Mouse (Mus musculus) inflammation-experienced regulatory T-cells, adult 16 weeks (primary cell): ENCODE results near the gene Zfp689. TPM values are rescaled to one million over a fixed set of nuclear protein-coding genes. Genes with fewer than 3 reads are reported as not detected.

Experiments used
- polyA plus RNA-seq: library from polyadenylated mRNA; unstranded; fragments of 100-300 nt; shearing (Covaris generic); gene quantifications from one replicate; pipeline ENCODE4 v1.2.1, GENCODE M21; 2017

The Zfp689 gene
- polyA plus RNA-seq, result 10.1 TPM

DNA sequence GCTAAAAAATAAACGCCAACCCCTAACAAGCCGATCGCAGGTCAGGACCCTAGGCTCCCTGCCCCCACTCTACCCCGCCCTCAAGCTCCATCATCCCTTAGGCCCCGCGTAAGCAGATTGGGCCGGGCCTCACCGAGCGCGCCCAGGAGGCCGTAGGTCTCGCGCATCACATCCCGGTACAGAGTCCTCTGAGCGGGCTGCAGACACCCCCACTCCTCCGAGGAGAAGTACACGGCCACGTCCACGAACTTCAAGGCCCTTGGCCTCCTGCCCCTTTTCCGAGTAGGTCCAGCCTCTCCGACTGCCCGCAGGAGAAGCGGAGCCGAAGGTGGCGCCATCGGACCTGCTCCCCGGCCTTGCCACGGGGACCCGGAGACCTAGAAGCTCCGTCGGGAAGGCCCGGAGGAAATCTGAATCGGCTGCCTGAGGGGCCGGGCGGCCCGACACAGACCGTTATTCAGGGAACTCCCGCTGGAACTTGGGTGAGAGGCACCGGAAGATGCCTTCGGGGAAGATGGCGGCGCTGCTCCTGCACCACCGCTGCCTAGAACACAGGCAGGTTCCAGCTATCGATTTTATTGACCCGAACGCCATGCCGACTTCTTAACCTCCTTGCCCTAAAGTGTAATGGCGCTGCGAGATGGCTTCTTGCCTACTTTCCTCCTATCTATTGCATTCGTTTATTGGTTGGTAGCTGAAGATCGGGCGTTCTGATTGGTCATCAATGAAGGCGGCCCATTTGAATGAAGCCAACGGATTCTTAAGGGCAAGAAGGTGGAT, at the start of gene Zfp689:
Gene Zfp689, minus strand, starts transcription at position 638 of the 780 bp plus-strand sequence.

DNA sequence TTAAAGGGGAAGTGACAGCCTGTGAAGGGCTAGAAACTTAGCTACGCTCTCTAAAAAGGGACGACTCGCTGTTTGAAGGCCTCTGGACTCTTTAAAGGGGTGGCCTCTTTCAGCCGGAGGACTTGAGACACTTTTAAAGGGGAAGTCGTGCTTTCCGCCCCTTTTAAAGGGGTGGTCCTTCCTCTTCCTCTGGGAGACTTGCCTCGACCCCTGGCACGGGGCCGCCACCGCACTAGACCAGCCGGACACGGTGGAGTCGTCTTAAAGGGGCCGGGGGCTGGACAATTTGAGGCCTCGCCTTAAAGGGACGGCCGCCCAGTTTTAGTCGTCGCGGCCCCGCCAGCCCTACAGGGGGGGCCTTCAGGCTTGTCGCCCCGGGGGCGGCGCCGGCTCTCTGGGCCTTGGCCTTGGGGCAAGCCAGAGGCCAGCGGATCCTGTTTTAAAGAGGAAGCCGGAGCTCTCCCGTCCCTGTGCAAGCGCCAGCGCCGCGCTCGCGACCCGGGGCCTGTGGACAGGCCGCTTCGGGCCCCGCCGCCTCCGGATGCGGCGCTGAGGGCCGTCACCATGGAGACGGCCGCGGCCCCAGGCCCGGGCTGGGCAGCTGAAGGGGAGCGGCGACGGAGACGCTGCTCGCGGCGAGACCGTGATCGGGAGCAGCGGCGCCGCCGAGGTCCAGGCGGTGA, 29.8 kb upstream of the Zfp689 start, which contains the start of gene Fbrs:
Gene Fbrs, plus strand, starts transcription at position 565 of the 683 bp plus-strand sequence.

DNA sequence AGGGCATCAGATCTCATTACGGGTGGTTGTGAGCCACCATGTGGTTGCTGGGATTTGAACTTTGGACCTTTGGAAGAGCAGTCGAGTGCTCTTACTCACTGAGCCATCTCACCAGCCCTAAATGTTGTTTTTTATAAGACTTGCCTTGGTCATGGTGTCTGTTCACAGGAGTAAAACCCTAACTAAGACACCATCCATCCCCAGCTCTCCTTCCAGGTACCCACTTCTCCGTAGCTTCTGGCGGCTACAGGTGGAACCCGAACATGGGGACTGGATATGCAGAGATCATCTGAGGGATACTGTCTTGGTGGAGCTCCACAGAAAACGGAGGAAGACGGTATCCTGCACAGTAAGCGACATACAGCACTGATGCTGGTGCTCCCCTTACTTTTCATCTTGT, 10.4 kb upstream of the Zfp689 start, which contains the start of gene Prr14:
Gene Prr14, plus strand, starts transcription at position 301 of the 400 bp plus-strand sequence.

DNA sequence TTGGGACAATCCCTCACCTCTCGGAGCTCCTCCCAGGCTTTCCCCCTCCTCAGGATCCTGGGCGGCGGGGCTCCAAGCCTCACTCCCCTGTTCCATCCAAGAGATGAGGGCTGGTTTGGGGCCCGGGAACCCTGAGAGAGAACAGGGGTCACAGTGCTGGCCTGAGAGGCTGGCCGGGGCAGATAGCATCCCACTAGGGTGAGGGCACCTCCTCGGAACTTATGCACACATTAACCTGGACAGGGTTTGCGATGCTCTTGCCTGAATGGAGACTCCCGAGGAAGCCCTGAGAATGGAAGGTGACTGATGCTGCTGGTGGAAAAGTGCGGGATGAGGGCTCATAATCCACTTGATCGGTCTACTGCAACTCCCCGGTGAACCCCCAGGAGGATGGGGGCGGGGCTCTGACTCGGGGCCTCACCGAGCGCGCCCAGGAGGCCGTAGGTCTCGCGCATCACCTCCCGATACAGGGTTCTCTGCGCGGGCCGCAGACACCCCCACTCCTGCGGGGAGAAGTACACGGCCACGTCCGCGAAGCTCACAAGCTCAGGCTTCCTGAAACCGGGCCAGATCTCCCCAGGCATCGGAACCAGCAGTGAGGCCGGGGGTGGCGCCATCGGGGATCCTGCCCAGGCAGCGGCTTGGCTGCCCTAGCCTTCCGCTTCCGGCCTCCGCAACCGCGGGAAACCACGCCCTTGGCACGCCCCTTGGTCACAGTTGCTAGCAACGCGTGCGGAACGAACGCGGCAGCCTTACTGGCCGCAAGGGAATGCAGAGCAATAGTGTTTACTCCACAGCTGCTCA, 27.4 kb downstream of the Zfp689 start, which contains the start of gene Zfp688:
Gene Zfp688, minus strand, starts transcription at position 681 of the 804 bp plus-strand sequence.

DNA sequence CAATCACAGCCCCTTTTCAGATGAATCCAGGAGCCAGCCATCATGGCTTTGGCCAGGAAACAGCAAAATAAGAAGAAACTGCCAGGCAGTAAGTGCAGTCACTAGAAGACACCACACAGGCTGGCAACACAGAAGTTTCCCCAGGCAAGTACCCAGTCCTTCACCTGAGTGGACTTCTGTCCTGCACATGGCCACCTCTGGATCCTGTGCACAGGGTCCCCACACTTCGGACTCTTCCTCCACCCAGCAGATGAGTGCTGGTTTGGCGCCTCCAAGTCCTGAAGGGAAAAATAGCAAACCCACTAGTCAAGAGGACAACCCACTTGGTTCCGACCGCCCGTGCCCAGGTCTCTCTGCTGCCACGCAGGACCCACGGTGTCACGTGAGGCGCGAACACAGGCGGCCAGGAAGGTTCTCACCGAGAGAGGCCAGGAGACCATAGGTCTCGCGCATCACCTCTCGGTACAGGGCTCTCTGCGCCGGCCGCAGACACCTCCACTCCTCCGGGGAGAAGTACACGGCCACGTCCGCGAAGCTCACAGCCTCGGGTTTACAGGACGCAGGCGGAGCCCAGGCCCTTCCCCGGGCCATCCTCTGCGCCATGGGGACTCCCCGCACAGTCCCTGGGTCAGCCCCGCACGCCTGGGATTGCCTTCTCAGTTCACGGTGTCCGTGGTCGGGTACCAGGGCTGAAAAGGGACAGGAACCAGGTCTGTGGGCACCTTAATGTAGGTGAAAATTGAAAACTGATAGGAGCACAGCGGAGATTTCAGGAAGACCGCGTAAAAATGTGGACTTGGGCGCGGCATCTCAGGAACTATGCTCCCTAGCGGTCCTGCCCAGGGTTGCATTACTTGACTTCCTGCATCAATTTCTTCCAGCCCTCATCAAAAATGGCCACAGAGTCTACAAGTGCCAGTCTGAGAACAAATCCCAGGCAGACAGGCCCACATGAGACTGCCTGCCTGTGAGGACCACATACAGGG, 42.7 kb downstream of the Zfp689 start, which contains the start of gene Zfp764:
Gene Zfp764, minus strand, starts transcription at position 821 of the 986 bp plus-strand sequence.

DNA sequence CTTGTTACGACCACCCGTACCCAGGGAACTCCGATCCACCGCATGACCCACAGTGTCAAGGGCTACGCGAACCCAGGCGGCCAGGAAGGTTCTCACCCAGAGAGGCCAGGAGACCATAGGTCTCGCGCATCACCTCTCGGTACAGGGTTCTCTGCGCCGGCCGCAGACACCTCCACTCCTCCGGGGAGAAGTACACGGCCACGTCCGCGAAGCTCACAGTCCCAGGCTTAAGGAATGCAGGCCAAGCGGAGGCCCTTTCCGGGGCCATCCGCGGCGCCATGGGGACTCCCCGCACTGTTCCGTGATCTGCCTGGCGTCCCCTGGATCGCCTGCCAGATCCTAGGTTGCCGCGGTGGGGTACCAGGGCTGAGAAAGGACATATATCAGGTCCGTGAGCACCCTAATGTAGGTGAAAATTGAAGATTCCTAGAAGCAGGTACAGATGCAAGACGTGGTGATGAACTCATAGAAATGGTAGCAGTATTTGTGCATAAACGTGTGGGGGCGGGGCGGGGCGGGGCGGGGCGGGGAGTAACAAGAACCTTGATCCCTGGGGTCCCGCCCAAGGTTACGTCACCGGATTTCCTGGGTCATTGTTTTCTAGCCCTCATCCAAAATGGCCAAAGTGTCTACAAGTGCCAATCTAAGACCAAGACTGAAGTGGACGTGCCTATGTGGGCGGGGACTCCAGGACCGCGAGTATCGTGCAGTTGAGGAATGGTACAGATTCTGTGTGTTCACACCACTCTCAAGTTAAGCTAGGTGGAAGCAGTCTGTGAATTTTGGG, 55.6 kb downstream of the Zfp689 start, which contains the start of gene E430018J23Rik:
Gene E430018J23Rik, minus strand, starts transcription at position 473 of the 787 bp plus-strand sequence.

Other genes starting within 250 kb of the Zfp689 start
- gene Tbc1d10b, start 240.7 kb downstream of the Zfp689 start, polyA plus RNA-seq, result 11.7 TPM
- gene Mylpf, start 240.3 kb downstream of the Zfp689 start, polyA plus RNA-seq, result 18.9 TPM
- 26.7 TPM for gene Zfp553, start 216.1 kb downstream of the Zfp689 start, polyA plus RNA-seq
- gene Sept1, start 216.0 kb downstream of the Zfp689 start, polyA plus RNA-seq, result 480 TPM
- 1.8 TPM for gene Zfp771, start 204.9 kb downstream of the Zfp689 start, polyA plus RNA-seq
- 36.1 TPM for gene Dctpp1, start 188.4 kb downstream of the Zfp689 start, polyA plus RNA-seq
- gene Sephs2, start 175.1 kb downstream of the Zfp689 start, polyA plus RNA-seq, result 31.6 TPM
- gene Itgal, start 152.9 kb downstream of the Zfp689 start, polyA plus RNA-seq, result 462 TPM
- gene Zfp768, start 103.6 kb downstream of the Zfp689 start, polyA plus RNA-seq, result 0.49 TPM
- gene Zfp747, start 73.1 kb downstream of the Zfp689 start, polyA plus RNA-seq, result 20.8 TPM
- 9.6 TPM for gene 9130019O22Rik, start 62.0 kb downstream of the Zfp689 start, polyA plus RNA-seq
- 7.4 TPM for gene E430018J23Rik, start 55.5 kb downstream of the Zfp689 start, polyA plus RNA-seq
- 15.9 TPM for gene Zfp764, start 42.3 kb downstream of the Zfp689 start, polyA plus RNA-seq
- gene Zfp688, start 27.1 kb downstream of the Zfp689 start, polyA plus RNA-seq, result 52.8 TPM
- gene Prr14, start 10.5 kb upstream of the Zfp689 start, polyA plus RNA-seq, result 156 TPM
- 9.0 TPM for gene Fbrs, start 30.0 kb upstream of the Zfp689 start, polyA plus RNA-seq
- 85.5 TPM for gene Srcap, start 62.8 kb upstream of the Zfp689 start, polyA plus RNA-seq
- gene Gm42715, start 70.4 kb upstream of the Zfp689 start, polyA plus RNA-seq, result 9.0 TPM
- gene Tmem265, start 112.2 kb upstream of the Zfp689 start, polyA plus RNA-seq, result 12.7 TPM
- gene Phkg2, start 124.2 kb upstream of the Zfp689 start, polyA plus RNA-seq, result 100 TPM
- 0.95 TPM for gene Ccdc189, start 139.4 kb upstream of the Zfp689 start, polyA plus RNA-seq
- 171 TPM for gene Rnf40, start 139.6 kb upstream of the Zfp689 start, polyA plus RNA-seq
- gene Zfp629, start 166.6 kb upstream of the Zfp689 start, polyA plus RNA-seq, result 1.1 TPM